Mouse (Mus musculus) CH12.LX (cell line): ENCODE measurements around the gene Acer3. TPM values are rescaled to one million over a fixed set of nuclear protein-coding genes. Genes with fewer than 3 reads are reported as not detected.

Experiments
- DNase-seq: peaks from one replicate; pipeline ENCODE4 v3.0.0-alpha.2; 2013; ENCODE audit errors: extremely low read depth
- H3K27ac ChIP-seq: 2 replicates; pipeline ENCODE4 v1.5.1; 2012; ENCODE audit warnings: low read depth, mild to moderate bottlenecking, control low read depth, moderate library complexity; ENCODE audit not compliant: insufficient read depth
- H3K27me3 ChIP-seq: replicated peaks from 2 replicates; pipeline ENCODE3; 2012; ENCODE audit warnings: inconsistent platforms
- H3K36me3 ChIP-seq, 2 experiments: replicated peaks in 1 of 2; 2 replicates each; pipeline versions ENCODE3 to v1.6.1; 2012; ENCODE audit warnings: inconsistent platforms in 1 of 2, low read length in 1 of 2, mild to moderate bottlenecking in 1 of 2, mixed read lengths in 1 of 2, moderate library complexity in 1 of 2; ENCODE audit not compliant: control insufficient read depth in 1 of 2, insufficient read depth in 1 of 2
- H3K4me1 ChIP-seq, 2 experiments: 2 replicates each; pipeline ENCODE4 v1.6.1; 2012; ENCODE audit warnings: inconsistent platforms in 1 of 2, moderate library complexity in 1 of 2; ENCODE audit not compliant: insufficient read depth in 2 of 2, control insufficient read depth in 1 of 2
- H3K4me2 ChIP-seq: 2 replicates; pipeline ENCODE4 v1.6.1; 2012; ENCODE audit warnings: low read depth, mild to moderate bottlenecking, control low read depth; ENCODE audit not compliant: poor library complexity, insufficient read depth, severe bottlenecking
- H3K4me3 ChIP-seq, 3 experiments: fragments of 150-350 bp in 1 of 3; sonication (generic) in 1 of 3; replicated peaks in 1 of 3; 2 replicates each; pipeline versions ENCODE3 to v1.5.1; 2011 to 2012; ENCODE audit warnings: low read depth in 2 of 3, low read length in 2 of 3, mild to moderate bottlenecking in 2 of 3, moderate library complexity in 2 of 3, control low read depth in 1 of 3, improper control_type of control experiment in 1 of 3, inconsistent platforms in 1 of 3, mixed read lengths in 1 of 3; ENCODE audit not compliant: poor library complexity in 1 of 3
- H3K79me2 ChIP-seq: replicated peaks from 2 replicates; pipeline ENCODE4 v1.6.1; 2012; ENCODE audit warnings: mild to moderate bottlenecking, moderate library complexity; ENCODE audit not compliant: control insufficient read depth, poor library complexity, insufficient read depth, severe bottlenecking; ENCODE audit errors: extremely low read depth
- H3K9ac ChIP-seq: 2 replicates; pipeline ENCODE4 v1.6.1; 2012; ENCODE audit warnings: low read depth, mild to moderate bottlenecking, control low read depth, moderate library complexity; ENCODE audit not compliant: insufficient read depth
- H3K9me3 ChIP-seq: replicated peaks from 2 replicates; pipeline ENCODE3; 2012; ENCODE audit warnings: low read length, inconsistent platforms, mixed read lengths
- CHD1 ChIP-seq: IDR thresholded peaks from 2 replicates; pipeline ENCODE4 v1.6.1; 2012; ENCODE audit warnings: low read depth, low read length, improper control_type of control experiment, inconsistent platforms
- CHD2 ChIP-seq: IDR thresholded peaks from 2 replicates; pipeline ENCODE4 v1.6.1; 2011; ENCODE audit warnings: low read length, improper control_type of control experiment
- HCFC1 ChIP-seq: IDR thresholded peaks from 2 replicates; pipeline ENCODE4 v1.6.1; 2012; ENCODE audit warnings: low read depth, mild to moderate bottlenecking, inconsistent platforms, low read length, improper control_type of control experiment
- JUND ChIP-seq: conservative IDR thresholded peaks from 2 replicates; pipeline ENCODE4 v1.6.1; 2011; ENCODE audit warnings: low read depth, low read length, improper control_type of control experiment
- KAT2A ChIP-seq: IDR thresholded peaks from 2 replicates; pipeline ENCODE4 v1.6.1; 2012; ENCODE audit warnings: low read length, improper control_type of control experiment, inconsistent platforms; ENCODE audit not compliant: insufficient replicate concordance
- MYC ChIP-seq: IDR thresholded peaks from 2 replicates; pipeline ENCODE4 v1.6.1; 2011; ENCODE audit warnings: low read depth, mild to moderate bottlenecking, improper control_type of control experiment, low read length
- RAD21 ChIP-seq: IDR thresholded peaks from 2 replicates; pipeline ENCODE4 v1.6.1; 2011; ENCODE audit warnings: low read depth, mild to moderate bottlenecking, low read length, improper control_type of control experiment, moderate library complexity
- USF2 ChIP-seq: conservative IDR thresholded peaks from 2 replicates; pipeline ENCODE4 v1.6.1; 2011; ENCODE audit warnings: low read depth, low read length, improper control_type of control experiment
- ZKSCAN1 ChIP-seq: IDR thresholded peaks from 2 replicates; pipeline ENCODE4 v1.6.1; 2012; ENCODE audit warnings: low read depth, inconsistent platforms, low read length, improper control_type of control experiment, borderline replicate concordance
- dilution Hi-C: fragments of 300-500 bp; cut with MboI; formaldehyde crosslinking; loops from 2 replicates; pipeline ENCODE4 v1.14.3; 2020; ENCODE audit warnings: low sequenced_read_pairs; ENCODE audit not compliant: extremely low pct_unique_long_range_greater_than_20kb, extremely low pct_ligation_motif_present
- in situ Hi-C: fragments of 300-500 bp; cut with MboI; formaldehyde crosslinking; loops from 3 replicates; pipeline ENCODE4 v1.14.3; 2019; ENCODE audit warnings: low sequenced_read_pairs, low pct_ligation_motif_present, low pct_unique_long_range_greater_than_20kb, mixed read lengths
- polyA plus RNA-seq: library from polyadenylated mRNA; unstranded; fragments of >175 nt; gene quantifications from 2 replicates; pipeline ENCODE4 v1.2.1, GENCODE M21; 2012; ENCODE audit warnings: low read depth; ENCODE audit not compliant: insufficient read length
- total RNA-seq, 2 experiments: library from RNA; depleted of rRNA; stranded (reverse); fragments of 300-350 nt in 1 of 2; fragments of >200 nt in 1 of 2; gene quantifications; 2 replicates each; pipeline ENCODE4 v1.2.3; 2012 to 2014

The Acer3 gene
- total and polyA plus RNA-seq, 3 experiments: 10.7 to 16.6 (median 14.4) TPM

GRCm38 (mm10) chr7:98331932-98332331 is 10.9 kb upstream of the Acer3 start:
- in situ Hi-C loops: no loop called here
- Histone ChIP-seq H3K79me2 (no peaks in the 10 kb centered on the region), H3K4me1 (peaks cover 2 to 10% of the 10 kb centered on the region in 2 experiments; a peak in 3 of 4 replicates), H3K27ac (no peak overlapping the region), H3K9me3 (no peaks in the 10 kb centered on the region), H3K4me3 (no peak overlapping the region), H3K9ac (no peak overlapping the region), H3K27me3 (no peaks in the 10 kb centered on the region), H3K4me2 (no peak overlapping the region), H3K36me3 (no peaks in the 10 kb centered on the region)
- no peak for DNase-seq
- no peak for TF ChIP-seq USF2
- dilution Hi-C loops: no loop called here

DNA sequence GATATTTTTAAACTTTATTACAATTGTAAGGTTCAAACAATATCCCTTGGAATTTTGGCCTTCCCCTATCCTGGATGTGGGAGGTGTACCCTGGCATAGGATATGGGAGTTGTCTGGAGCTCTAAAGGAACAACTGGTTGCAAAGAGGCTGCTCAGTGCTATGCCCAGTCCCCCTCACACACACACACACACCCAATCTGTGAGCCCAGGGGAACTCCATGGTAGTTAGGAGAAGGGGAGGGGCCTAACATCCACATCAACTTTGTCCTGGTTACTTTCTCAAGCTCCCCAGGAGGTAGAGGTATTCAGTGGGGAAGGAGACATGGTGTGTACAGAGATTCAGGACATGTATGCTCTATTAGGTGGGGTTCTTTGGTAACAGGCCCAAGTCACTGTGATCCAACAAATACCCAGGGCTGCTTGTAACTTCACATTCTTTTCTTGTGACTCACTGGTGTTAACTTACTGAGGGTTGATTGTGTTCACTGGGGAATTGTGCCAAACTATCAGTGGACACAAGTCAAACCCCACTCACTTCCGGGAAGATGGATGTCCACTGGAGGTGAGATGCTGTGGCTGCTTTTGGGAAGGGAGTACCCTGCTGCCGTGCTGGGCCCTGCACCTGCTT is 9.5 kb upstream of the Acer3 start:
- Histone ChIP-seq H3K4me2 (no peak overlapping the region), H3K9me3 (no peaks in the 10 kb centered on the region)
- no peak for TF ChIP-seq HCFC1
- TF ChIP-seq USF2: no peak
- TF ChIP-seq JUND: no peak
- no peak for TF ChIP-seq ZKSCAN1
- TF ChIP-seq MYC: no peak
- TF ChIP-seq, all 38 proteins: peak for 0
- in situ Hi-C loops (no loop called here), dilution Hi-C loops (no loop called here)
- Histone ChIP-seq H3K36me3 (no peaks in the 10 kb centered on the region), H3K4me1 (peaks cover 2 to 10% of the 10 kb centered on the region in 2 experiments; a peak in 3 of 4 replicates), H3K27me3 (no peaks in the 10 kb centered on the region), H3K9ac (no peak overlapping the region), H3K27ac (no peak overlapping the region), H3K4me3 (no peak overlapping the region), H3K79me2 (no peaks in the 10 kb centered on the region)
- no peak for DNase-seq

DNA sequence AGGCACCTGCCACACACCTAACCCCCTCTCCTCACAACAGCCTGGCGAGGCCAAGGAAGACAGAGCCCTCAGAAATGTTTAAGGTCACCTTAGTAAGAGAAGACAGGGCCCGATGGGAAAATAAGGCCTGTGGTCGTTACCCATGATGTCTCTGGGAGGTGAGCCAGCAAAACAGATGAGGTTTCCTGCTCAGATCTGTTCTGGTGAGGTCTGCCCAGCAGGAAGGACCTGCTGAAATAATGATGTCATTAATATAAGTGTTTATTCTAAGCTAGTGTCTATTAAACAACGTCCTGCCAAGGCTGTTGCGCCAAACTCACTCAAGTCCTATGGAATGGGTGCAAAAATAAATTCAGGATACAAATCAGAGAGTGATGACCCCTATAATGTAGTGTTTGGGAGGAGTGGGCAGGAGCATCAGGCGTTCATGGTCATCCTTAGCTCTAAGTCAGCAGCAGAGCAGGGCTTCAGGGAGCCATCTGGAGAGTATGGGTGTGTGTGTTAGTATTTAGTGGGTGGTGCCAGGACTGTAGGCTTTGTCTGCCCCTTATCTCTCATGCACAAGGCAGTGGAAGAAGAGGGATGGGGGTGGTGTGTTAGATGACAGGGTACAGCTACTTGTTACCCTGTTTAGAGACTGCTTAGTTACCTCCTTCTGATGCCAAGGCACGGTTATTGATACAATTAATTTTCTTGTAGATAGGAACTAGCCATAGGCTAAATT is 8.8 kb upstream of the Acer3 start:
- no peaks in the 10 kb centered on the region for H3K27me3 ChIP-seq
- H3K9ac ChIP-seq: no peak overlapping the region
- dilution Hi-C loops (no loop called here), in situ Hi-C loops (no loop called here)
- TF ChIP-seq KAT2A: no peak
- TF ChIP-seq CHD1: no peak
- TF ChIP-seq CHD2: no peak
- no peak for TF ChIP-seq RAD21
- no peak overlapping the region for H3K4me2 ChIP-seq
- no peaks in the 10 kb centered on the region for H3K79me2 ChIP-seq
- H3K4me1 ChIP-seq: peaks cover 2 to 10% of the 10 kb centered on the region in 2 experiments; a peak in 3 of 4 replicates
- H3K27ac ChIP-seq: no peak overlapping the region
- H3K9me3 ChIP-seq: no peaks in the 10 kb centered on the region
- H3K36me3 ChIP-seq: no peaks in the 10 kb centered on the region
- no peak for DNase-seq
- no peak overlapping the region for H3K4me3 ChIP-seq
